Mouse (Mus musculus) liver, embryonic 15.5 days (tissue): ENCODE results near the gene Tprkb. TPM values are rescaled to one million over a fixed set of nuclear protein-coding genes. Genes with fewer than 3 reads are reported as not detected.
"Not testable (repeated sequence)": the region's sequence is repeated elsewhere in the genome, so short reads cannot be mapped to it uniquely, and the experiment has no call there.

Experiments
- ATAC-seq: fragments of 200-750 bp; cut with Nextera tagmentation; 2 replicates; pipeline ENCODE4 v1.8.0; 2017; ENCODE audit warnings: moderate number of reproducible peaks, mild to moderate bottlenecking, moderate library complexity; ENCODE audit not compliant: insufficient read depth
- H3K27ac ChIP-seq: fragments of 300-500 bp; sonication (generic); replicated peaks from 2 replicates; pipeline ENCODE4 v1.5.1; 2015; ENCODE audit warnings: mild to moderate bottlenecking, inconsistent platforms
- H3K27me3 ChIP-seq: fragments of 300-500 bp; sonication (generic); 2 replicates; pipeline ENCODE4 v1.6.1; 2015; ENCODE audit warnings: mild to moderate bottlenecking, inconsistent platforms
- H3K36me3 ChIP-seq: fragments of 300-500 bp; sonication (generic); replicated peaks from 2 replicates; pipeline ENCODE4 v1.6.1; 2015; ENCODE audit warnings: moderate library complexity, mild to moderate bottlenecking, inconsistent platforms
- H3K4me1 ChIP-seq: fragments of 300-500 bp; sonication (generic); replicated peaks from 2 replicates; pipeline ENCODE4 v1.6.1; 2015; ENCODE audit warnings: inconsistent platforms
- H3K4me2 ChIP-seq: fragments of 300-500 bp; sonication (generic); 2 replicates; pipeline ENCODE4 v1.6.1; 2015; ENCODE audit warnings: moderate library complexity, mild to moderate bottlenecking, inconsistent platforms
- H3K4me3 ChIP-seq: fragments of 300-500 bp; sonication (generic); replicated peaks from 2 replicates; pipeline ENCODE4 v1.5.1; 2015; ENCODE audit warnings: mild to moderate bottlenecking, inconsistent platforms
- H3K9ac ChIP-seq: fragments of 300-500 bp; sonication (generic); 2 replicates; pipeline ENCODE4 v1.6.1; 2015; ENCODE audit warnings: moderate library complexity, mild to moderate bottlenecking, inconsistent platforms
- H3K9me3 ChIP-seq: fragments of 300-500 bp; sonication (generic); replicated peaks from 2 replicates; pipeline ENCODE4 v1.6.1; 2016; ENCODE audit warnings: inconsistent platforms
- WGBS: fragments of 180-500 bp; shearing (Covaris S2); methylation state at CpG from one replicate; pipeline ENCODE4 v1.1.7; 2015; ENCODE audit warnings: mixed read lengths; ENCODE audit not compliant: insufficient replicate concordance; 5-methylcytosine and 5-hydroxymethylcytosine counted together
- polyA plus RNA-seq: library from polyadenylated mRNA; unstranded; fragments of >200 nt; fragmentation: Nextera tagmentation; extraction: Ambion mirVana; gene quantifications from 2 replicates; pipeline ENCODE4 v1.2.1, GENCODE M21; 2015

Gene Tprkb
- polyA plus RNA-seq, 1 experiment from 2014 or later: 17.4 TPM

DNA sequence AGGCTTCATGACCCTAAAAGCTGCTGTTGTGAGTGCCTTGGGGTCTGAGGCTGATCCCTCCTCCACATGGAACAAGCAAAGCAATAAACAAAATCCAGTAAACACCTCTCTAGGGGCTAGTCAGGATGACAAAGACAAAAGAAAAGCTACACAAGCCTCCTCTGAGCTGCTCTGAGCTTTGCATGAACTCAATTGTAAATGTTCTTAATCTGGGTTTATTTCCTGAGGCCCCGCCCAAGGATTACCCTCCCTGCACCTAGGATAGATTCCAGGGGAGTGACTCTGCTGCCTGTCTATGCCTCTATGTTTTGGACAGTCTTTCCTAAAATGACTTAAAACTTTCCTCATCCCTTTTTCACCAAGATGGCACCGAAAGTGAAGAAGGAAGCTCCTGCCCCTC, 22.7 kb upstream of the Tprkb start:
- H3K27ac ChIP-seq: no peak overlapping the region
- H3K9ac ChIP-seq: no peak overlapping the region
- peaks cover 8% of the 10 kb centered on the region; the same call in 1 of the 2 replicates for H3K9me3 ChIP-seq
- 56% methylated on average over 2 of the region's 2 CpGs for WGBS
- H3K4me2 ChIP-seq: no peak overlapping the region
- no peaks in the 10 kb centered on the region for H3K4me1 ChIP-seq
- no peaks in the 10 kb centered on the region for H3K36me3 ChIP-seq
- no peak overlapping the region for H3K4me3 ChIP-seq
- no peak for ATAC-seq
- no peaks in the 10 kb centered on the region for H3K27me3 ChIP-seq

DNA sequence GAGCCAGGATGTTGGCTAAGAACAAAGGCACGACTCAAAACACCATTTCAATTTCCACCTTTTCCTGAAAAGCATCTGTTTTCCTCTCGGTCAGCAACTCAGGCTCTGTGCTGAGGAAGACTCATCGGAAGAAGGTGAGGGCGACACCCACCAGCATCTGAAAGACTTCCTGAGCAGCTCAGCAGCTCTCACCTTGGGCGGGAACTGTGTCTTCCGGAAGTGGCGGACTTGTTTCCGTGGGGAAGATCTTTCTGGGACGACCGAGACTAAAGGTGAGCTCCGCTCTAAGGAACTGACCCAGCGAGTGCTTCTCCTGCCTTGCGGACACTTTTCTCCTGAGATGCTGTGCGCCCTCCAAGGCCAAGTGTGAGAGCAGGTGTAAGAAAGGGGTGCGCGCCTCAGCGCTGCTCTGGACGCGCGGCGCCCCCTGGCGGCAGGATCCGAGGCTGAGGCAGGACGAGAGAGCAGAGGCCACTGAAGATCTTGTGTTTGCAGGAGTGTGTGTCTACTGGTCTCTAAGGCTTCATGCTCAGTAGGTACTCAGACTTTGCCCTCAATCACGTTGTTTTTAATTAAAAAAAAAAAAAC, 16.5 kb upstream of the Tprkb start:
- not testable (repeated sequence) for H3K27me3 ChIP-seq, H3K4me2 ChIP-seq, H3K27ac ChIP-seq, H3K4me3 ChIP-seq, H3K9me3 ChIP-seq, H3K4me1 ChIP-seq, H3K36me3 ChIP-seq, ATAC-seq, H3K9ac ChIP-seq
- 60% methylated on average over 25 of the region's 25 CpGs for WGBS

DNA sequence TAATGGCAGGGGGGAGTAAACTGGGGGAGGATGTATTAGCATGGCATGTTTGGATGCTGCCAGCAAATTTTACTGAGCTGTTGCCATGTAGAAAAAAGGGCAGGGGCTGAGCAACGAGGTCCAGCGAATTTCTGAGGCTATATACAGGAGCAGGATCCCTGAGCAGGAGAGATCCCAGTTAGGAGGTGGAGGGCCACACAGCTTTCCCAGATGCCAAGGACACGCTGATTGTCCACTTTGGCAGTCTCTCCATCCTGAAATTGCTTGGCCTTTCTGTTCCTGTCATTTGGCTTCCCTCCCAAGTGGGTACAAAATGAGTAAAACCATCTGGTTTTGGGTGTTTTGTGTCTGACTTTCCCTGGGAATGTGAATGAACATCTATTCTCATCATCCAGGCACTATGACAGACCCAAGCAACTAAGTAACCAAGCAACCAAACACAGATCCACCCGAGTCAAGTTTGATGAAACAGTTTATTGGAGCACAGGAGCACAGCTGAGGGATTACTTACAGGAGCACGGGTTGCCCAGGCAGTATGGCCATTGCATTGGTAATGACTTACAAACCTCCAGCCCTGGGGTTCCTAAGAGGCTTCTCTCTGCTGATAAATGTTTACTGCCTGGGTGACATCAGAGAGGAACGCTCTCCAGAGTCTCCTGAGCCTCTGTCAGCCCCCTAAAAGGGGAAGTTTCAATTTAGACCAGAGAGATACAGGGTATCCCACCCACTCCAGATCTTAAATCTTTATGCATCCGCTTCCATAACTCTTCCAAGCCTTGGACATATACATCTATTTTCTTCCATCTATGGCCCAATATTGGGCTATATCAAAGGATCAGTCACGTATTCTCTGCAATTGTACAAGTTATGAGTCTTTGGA, 12.8 kb upstream of the Tprkb start:
- not testable (repeated sequence) for H3K4me1 ChIP-seq, H3K36me3 ChIP-seq, H3K4me3 ChIP-seq, H3K4me2 ChIP-seq, H3K9ac ChIP-seq, H3K27me3 ChIP-seq, H3K27ac ChIP-seq, H3K9me3 ChIP-seq, ATAC-seq
- WGBS: 51% methylated on average over 7 of the region's 8 CpGs

DNA sequence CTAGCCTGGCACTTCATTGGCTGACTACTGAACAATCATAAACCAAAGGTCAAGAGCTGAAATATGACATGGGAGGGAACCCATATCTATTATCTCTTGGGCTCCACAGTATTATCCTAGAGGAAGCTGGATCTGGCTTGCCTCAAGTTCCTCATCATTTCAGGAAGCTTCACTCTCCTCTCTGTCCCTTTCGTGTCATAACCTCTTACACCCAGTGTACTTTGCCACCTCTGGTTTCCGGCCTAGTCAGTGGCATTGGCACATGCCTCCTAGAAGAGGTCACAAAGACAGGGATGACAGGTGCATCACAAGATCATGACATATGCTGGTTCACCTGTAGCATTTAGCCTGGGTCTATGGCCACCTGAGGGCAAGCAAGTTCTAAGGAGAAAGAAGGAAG, 9.4 kb upstream of the Tprkb start:
- Histone ChIP-seq H3K27me3 (no peaks in the 10 kb centered on the region), H3K9me3 (no peaks in the 10 kb centered on the region), H3K4me3 (no peak overlapping the region), H3K9ac (no peak overlapping the region), H3K36me3 (no peaks in the 10 kb centered on the region), H3K4me2 (no peak overlapping the region), H3K27ac (no peak overlapping the region), H3K4me1 (no peaks in the 10 kb centered on the region)
- WGBS: 61% methylated on average over 2 of the region's 2 CpGs
- ATAC-seq: no peak

DNA sequence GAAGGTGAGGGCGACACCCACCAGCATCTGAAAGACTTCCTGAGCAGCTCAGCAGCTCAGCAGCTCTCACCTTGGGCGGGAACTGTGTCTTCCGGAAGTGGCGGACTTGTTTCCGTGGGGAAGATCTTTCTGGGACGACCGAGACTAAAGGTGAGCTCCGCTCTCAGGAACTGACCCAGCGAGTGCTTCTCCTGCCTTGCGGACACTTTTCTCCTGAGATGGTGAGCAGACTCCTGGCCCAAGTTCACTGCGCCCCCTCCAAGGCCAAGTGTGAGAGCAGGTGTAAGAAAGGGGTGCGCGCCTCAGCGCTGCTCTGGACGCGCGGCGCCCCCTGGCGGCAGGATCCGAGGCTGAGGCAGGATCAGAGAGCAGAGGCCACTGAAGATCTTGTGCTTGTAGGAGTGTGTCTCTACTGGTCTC, 7.0 kb upstream of the Tprkb start, which contains the start of gene Nat8f4:
Gene Nat8f4 (minus strand): TSS at position 243 of the 420 bp plus-strand sequence.
- 7% methylated on average over 20 of the region's 20 CpGs for WGBS
- Histone ChIP-seq H3K4me2 (peak within 1 kb of the TSS; percentile 62), H3K9ac (peak within 1 kb of the TSS; percentile 43; the same call in 1 of the 2 replicates), H3K4me3 (peak within 1 kb of the TSS; percentile 55)
- H3K4me1 ChIP-seq, H3K27me3 ChIP-seq, H3K36me3 ChIP-seq, H3K9me3 ChIP-seq, H3K27ac ChIP-seq: not testable (repeated sequence)
- peak; percentile 64; the same call in 1 of the 2 replicates for ATAC-seq

DNA sequence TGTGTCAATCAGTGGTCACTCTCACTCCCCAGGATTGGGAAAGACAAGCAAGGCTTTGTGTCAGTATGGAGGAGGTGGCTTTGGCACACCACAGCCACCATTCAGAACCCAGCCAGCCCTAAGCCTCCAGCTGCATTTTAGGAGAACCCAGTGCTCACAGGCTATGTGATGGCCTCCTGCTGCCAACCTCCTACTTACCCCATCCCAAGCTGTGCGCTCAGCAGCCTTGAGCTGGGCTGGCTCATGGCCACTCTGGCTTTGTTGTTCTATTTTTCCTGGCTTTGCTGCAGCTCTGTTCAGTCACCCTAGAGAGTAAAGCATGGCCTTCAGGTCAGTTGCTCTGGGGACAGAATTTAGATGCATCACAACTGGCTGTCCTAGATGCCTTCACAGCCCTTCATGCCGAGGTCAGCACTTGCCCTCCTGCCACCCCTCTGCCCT, 4.7 kb upstream of the Tprkb start:
- ATAC-seq, H3K9ac ChIP-seq, H3K4me3 ChIP-seq, H3K36me3 ChIP-seq, H3K4me2 ChIP-seq, H3K9me3 ChIP-seq, H3K27me3 ChIP-seq, H3K27ac ChIP-seq: not testable (repeated sequence)
- 62% methylated on average over 2 of the region's 2 CpGs for WGBS
- H3K4me1 ChIP-seq: peaks cover 17% of the 10 kb centered on the region

DNA sequence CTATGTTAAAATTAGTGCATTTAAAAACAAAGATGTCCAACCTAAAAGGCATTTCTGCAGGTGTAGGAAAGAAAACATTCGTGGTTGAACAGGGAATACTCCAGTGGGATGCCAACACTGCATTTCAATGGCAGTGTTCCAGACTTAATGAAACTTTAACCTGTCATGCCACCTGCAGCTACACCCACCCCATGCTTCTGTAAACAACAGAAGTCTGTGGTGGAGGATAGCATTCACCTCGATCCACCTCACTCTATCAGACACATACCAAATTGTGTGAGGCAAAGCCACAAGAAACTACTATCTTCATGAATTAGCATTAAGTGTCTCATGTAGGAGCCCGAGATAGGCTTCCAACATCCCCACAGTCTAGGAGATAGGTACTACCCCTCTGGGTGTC, 3.3 kb upstream of the Tprkb start:
- Histone ChIP-seq H3K4me3 (no peak overlapping the region), H3K9me3 (no peaks in the 10 kb centered on the region), H3K4me1 (peaks cover 17% of the 10 kb centered on the region), H3K27me3 (no peaks in the 10 kb centered on the region), H3K4me2 (no peak overlapping the region), H3K27ac (0 out of 2 replicates have a peak overlapping the region, but pooled peaks have one; percentile 11), H3K9ac (no peak overlapping the region), H3K36me3 (no peaks in the 10 kb centered on the region)
- no peak for ATAC-seq
- 26% methylated on average over 3 of the region's 3 CpGs for WGBS

DNA sequence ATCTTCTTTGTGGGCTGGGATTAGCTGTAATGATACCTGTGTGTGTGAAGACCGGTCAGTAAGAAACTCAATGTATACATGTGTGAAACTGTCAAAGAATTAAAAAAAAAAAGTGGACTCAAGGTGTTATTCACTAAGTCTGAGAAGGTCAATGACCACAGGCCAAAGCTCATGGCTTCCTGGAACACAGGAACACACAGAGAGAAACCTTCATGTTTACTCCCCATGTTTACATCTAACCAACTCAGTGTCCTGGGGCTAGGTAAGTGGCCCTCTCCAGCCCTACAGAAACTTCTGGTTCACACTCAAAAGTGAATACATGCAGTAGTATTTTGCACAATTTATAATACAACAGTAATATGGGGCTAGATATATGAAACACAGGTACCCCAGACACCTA, 2.0 kb upstream of the Tprkb start:
- H3K27ac ChIP-seq: no peak overlapping the region
- H3K9me3 ChIP-seq: no peaks in the 10 kb centered on the region
- no peak overlapping the region for H3K4me3 ChIP-seq
- H3K4me2 ChIP-seq: no peak overlapping the region
- no peaks in the 10 kb centered on the region for H3K27me3 ChIP-seq
- no peak for ATAC-seq
- H3K36me3 ChIP-seq: no peaks in the 10 kb centered on the region
- H3K4me1 ChIP-seq: peaks cover 25% of the 10 kb centered on the region
- H3K9ac ChIP-seq: no peak overlapping the region
- WGBS: 53% methylated on average over 1 of the region's 1 CpGs

DNA sequence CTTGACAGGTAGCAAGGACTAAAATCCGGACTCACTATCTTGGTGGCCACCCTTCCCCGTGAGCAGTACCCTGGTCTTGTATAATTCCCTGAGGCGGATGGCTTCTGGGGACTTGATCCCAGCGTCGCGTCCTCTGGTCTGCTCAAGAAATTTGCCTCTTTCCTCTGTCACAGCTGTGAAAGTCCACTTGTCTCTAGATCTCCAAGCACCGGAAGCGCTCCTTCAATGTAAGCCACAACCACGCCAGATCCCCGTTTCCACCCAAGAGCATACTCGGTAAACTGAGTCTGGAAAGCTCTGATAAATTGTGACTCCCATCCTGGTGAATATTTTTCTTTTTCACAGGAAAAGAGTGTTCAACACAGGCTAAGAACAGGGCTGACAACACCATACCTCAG, 3.5 kb downstream of the Tprkb start:
- WGBS: 3% methylated on average over 11 of the region's 11 CpGs
- ATAC-seq: no peak
- H3K4me3 ChIP-seq: peak overlapping the region; percentile 71

DNA sequence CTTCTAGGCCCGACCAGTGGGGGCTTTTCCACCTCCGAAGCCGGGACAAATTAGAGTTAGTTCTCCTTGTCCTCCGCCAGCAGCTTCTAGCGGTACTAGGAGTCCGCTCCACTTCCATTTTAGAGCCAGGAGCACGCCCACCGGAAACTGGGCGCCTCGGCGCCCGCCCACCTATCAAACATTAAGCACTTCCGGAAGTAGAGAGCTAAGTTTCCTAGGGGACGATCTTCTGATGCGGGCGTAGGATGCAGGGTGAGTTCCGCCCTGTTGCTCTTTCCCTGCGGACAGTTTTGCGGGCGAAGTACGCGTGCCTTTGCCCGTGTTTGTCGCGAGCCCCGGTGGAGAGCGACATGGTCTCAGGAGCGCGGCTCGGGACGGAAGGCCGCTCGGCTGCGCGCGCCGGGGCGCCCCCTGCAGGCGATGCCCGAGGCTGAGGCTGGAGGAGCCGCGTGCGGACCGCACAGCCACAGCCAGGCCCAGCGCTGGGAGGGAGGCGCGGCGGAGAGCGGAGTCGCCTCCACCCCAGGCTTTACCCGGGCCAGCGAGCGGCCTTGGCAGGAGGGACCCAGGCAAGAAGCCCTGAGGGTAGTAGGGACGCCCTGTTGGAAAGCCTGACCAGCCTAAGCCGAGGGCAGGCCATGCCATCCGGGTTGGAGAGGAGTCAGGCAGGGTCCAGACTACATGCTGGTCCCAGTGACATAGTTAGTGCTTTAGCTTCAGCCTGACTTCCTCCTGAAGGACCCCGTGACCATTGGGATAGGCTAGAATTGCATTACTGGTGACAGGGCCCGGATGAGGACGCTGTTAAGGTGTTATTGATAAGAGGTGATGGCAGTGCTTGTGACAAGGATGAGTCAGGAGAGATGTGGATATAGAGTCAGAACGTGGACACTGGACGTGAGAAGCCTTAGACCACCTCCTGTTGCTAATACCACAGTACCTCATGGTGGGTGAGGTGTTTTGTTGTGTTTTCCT, 4.2 kb downstream of the Tprkb start, which contains the start of gene Nat8f1:
Gene Nat8f1 (minus strand): TSS at position 149 of the 975 bp plus-strand sequence.
- H3K4me3 ChIP-seq: peak within 1 kb of the TSS; percentile 71
- H3K27me3 ChIP-seq, H3K36me3 ChIP-seq, H3K9me3 ChIP-seq: not testable (repeated sequence)
- H3K4me2 ChIP-seq: peak within 1 kb of the TSS; percentile 79
- H3K27ac ChIP-seq: peak within 1 kb of the TSS; percentile 89
- peaks cover 32% of the 10 kb centered on the region for H3K4me1 ChIP-seq
- WGBS: under 1% methylated on average over 61 of the region's 61 CpGs
- peak within 1 kb of the TSS; percentile 68 for H3K9ac ChIP-seq
- peak; percentile 97 for ATAC-seq

More for the DNA sequence above, 3.5 kb downstream of the Tprkb start:
- Histone ChIP-seq H3K27ac (peak overlapping the region; percentile 89), H3K9me3 (no peaks in the 10 kb centered on the region), H3K9ac (peak overlapping the region; percentile 68), H3K4me2 (peak overlapping the region; percentile 79), H3K36me3 (no peaks in the 10 kb centered on the region), H3K4me1 (peaks cover 32% of the 10 kb centered on the region), H3K27me3 (no peaks in the 10 kb centered on the region)
